Mouse (Mus musculus): Measurements from ENCODE around the gene Tenm4. TPM values are rescaled to one million over a fixed set of nuclear protein-coding genes. Genes with fewer than 3 reads are reported as not detected.

The Tenm4 gene
- polyA plus RNA-seq, 1 experiment from 2014 or later = 37.5 TPM

DNA sequence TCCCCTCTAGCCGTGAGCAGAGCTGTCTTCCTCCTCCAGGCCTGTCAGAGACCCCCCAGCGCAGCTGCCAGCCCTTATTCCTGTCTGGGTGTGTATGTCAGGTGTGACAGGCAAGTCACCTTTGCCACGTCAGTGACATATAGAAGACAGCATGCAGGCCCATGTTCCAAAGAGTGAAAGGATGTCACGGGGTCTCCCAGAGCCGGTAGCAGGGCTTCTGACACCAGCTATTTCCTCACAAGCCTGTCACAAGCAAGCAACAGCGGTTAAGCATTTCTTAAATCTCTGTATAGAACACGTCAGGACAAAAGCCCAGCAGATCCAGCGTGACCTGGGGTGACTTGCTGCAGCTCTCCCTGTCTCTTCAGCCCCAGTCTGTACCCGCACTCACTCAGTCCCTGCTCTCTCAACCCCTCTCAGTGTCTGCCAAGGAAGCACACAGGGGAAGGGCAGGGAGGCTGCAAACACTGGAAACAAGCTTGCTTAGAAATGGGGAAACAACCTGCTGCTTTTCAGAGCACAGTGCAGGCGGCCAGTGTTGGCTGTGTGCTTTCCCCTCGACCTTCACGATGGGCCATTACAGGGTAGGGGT, 276.9 kb downstream of the Tenm4 start:
- no peak overlapping the region for H3K9ac ChIP-seq
- no peaks in the 10 kb centered on the region for H3K27me3 ChIP-seq (ENCODE audit: control insufficient read depth, insufficient read depth, low read length)
- no peaks in the 10 kb centered on the region for H3K4me1 ChIP-seq (replicated peaks; ENCODE audit: control insufficient read depth, insufficient read depth, low read length)
- WGBS = 61% methylated on average over 12 of the region's 12 CpGs
- H3K4me2 ChIP-seq (replicated peaks) = no peak overlapping the region
- H3K4me3 ChIP-seq (replicated peaks; ENCODE audit: low read length) = no peak overlapping the region
- no peaks in the 10 kb centered on the region for H3K9me3 ChIP-seq (ENCODE audit: control insufficient read depth, low read length)
- no peak overlapping the region for H3K27ac ChIP-seq
- no peaks in the 10 kb centered on the region for H3K36me3 ChIP-seq (replicated peaks; ENCODE audit: control insufficient read depth, insufficient read depth)
- no peak for ATAC-seq (ENCODE audit: low FRiP score)
- no peak for DNase-seq (ENCODE audit: low spot score)

DNA sequence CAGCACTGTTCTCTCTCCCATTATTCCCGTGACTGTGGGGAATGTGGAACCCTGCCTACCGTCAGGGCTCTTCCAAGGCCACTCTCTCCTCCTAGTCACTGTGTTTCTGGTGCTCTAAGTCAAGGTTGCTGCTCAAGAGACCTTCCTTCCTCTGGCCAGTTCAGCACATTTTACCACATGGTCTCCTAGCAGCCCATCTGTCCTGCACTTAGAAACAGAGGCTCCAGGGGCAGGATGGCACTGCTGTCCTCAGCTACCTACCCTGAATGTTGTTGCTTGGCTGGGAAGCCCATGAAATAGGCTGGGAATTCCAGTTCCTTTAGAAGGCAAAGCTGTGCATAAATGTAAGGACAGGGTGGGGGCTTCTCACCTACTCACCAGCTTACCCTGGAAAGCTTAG, 284.9 kb downstream of the Tenm4 start:
- Histone ChIP-seq H3K36me3 (replicated peaks; ENCODE audit: control insufficient read depth, insufficient read depth) (no peaks in the 10 kb centered on the region), H3K9ac (no peak overlapping the region), H3K9me3 (ENCODE audit: control insufficient read depth, low read length) (no peaks in the 10 kb centered on the region), H3K4me2 (replicated peaks) (no peak overlapping the region), H3K4me3 (replicated peaks; ENCODE audit: low read length) (no peak overlapping the region), H3K27me3 (ENCODE audit: control insufficient read depth, insufficient read depth, low read length) (no peaks in the 10 kb centered on the region), H3K4me1 (replicated peaks; ENCODE audit: control insufficient read depth, insufficient read depth, low read length) (no peaks in the 10 kb centered on the region), H3K27ac (no peak overlapping the region)
- WGBS = 72% methylated on average over 2 of the region's 2 CpGs
- DNase-seq (ENCODE audit: low spot score) = no peak
- ATAC-seq (ENCODE audit: low FRiP score) = no peak

DNA sequence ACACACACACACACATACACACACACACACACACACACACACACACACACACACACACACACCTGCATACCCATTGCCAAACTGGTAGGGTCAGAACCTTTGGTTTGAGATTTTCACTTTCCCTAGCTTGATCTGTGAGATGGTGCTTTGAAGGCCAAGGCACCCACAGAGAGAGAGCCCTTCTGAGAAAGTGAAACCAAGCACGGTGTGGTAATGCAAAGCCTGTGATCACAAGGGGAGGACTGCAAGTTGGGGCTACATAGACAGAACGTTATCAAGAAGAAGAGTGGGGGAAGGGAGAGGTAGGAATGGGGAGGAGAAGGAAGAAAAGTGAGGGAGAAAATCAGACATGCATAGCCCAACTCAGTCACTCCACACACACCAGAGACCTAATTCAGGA, 285.6 kb downstream of the Tenm4 start:
- no peaks in the 10 kb centered on the region for H3K9me3 ChIP-seq (ENCODE audit: control insufficient read depth, low read length)

DNA sequence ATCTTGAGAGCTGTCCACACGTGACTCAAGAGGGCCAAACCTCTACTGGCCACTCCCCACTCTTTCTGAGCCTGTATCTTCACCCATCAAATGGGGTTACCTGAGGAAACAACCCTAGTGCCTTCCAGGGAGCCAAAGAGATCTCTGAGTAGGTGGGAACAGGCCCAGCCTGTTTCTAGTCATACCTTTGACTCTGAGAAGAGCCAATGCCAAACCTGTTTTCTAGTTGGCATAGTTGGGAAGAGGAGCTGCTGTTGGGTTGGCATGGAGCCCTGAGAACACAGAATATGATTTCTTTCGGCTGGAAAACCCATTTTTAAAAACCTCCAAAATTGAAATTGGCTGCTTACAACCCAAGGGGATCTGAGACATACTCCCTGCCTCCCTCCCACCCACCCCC, 286.8 kb downstream of the Tenm4 start:
- WGBS = 83% methylated on average over 2 of the region's 2 CpGs
- H3K36me3 ChIP-seq (replicated peaks; ENCODE audit: control insufficient read depth, insufficient read depth) = no peaks in the 10 kb centered on the region
- H3K9ac ChIP-seq = no peak overlapping the region
- ATAC-seq (ENCODE audit: low FRiP score) (no peak), DNase-seq (ENCODE audit: low spot score) (no peak)
- H3K4me3 ChIP-seq (replicated peaks; ENCODE audit: low read length) = no peak overlapping the region
- no peak overlapping the region for H3K4me2 ChIP-seq (replicated peaks)
- no peak overlapping the region for H3K27ac ChIP-seq
- H3K9me3 ChIP-seq (ENCODE audit: control insufficient read depth, low read length) = no peaks in the 10 kb centered on the region
- no peaks in the 10 kb centered on the region for H3K4me1 ChIP-seq (replicated peaks; ENCODE audit: control insufficient read depth, insufficient read depth, low read length)
- H3K27me3 ChIP-seq (ENCODE audit: control insufficient read depth, insufficient read depth, low read length) = no peaks in the 10 kb centered on the region

More for the DNA sequence above, 285.6 kb downstream of the Tenm4 start:
- Histone ChIP-seq H3K27me3 (ENCODE audit: control insufficient read depth, insufficient read depth, low read length) (no peaks in the 10 kb centered on the region), H3K9ac (no peak overlapping the region), H3K4me1 (replicated peaks; ENCODE audit: control insufficient read depth, insufficient read depth, low read length) (no peaks in the 10 kb centered on the region), H3K36me3 (replicated peaks; ENCODE audit: control insufficient read depth, insufficient read depth) (no peaks in the 10 kb centered on the region), H3K4me3 (replicated peaks; ENCODE audit: low read length) (no peak overlapping the region), H3K27ac (no peak overlapping the region), H3K4me2 (replicated peaks) (no peak overlapping the region)
- ATAC-seq (ENCODE audit: low FRiP score) = no peak
- 58% methylated on average over 2 of the region's 2 CpGs for WGBS
- no peak for DNase-seq (ENCODE audit: low spot score)

DNA sequence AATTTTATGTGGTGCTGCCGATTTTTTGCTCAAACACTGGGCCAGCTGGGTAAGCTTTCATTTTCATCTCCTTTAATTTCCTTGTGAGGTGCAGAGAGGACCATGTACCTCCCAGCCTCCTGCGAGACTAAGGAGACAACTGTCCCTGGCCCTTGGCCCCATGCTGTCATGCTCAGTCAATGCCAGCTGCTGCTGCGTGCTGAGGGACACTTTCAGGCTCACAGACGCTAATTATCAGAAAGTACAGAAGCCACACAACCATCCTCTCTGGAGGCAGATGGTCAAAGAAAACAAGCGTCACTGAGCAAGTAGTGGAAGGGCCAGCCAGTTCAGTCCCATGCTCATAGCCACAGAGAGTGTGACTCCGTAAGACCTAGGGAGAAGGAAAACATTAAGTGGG, 287.9 kb downstream of the Tenm4 start:
- H3K4me2 ChIP-seq (replicated peaks) = no peak overlapping the region
- 54% methylated on average over 6 of the region's 6 CpGs for WGBS
- no peak overlapping the region for H3K9ac ChIP-seq
- H3K4me3 ChIP-seq (replicated peaks; ENCODE audit: low read length) = no peak overlapping the region
- H3K27me3 ChIP-seq (ENCODE audit: control insufficient read depth, insufficient read depth, low read length) = no peaks in the 10 kb centered on the region
- H3K27ac ChIP-seq = no peak overlapping the region
- no peaks in the 10 kb centered on the region for H3K4me1 ChIP-seq (replicated peaks; ENCODE audit: control insufficient read depth, insufficient read depth, low read length)
- no peaks in the 10 kb centered on the region for H3K36me3 ChIP-seq (replicated peaks; ENCODE audit: control insufficient read depth, insufficient read depth)
- DNase-seq (ENCODE audit: low spot score) (no peak), ATAC-seq (ENCODE audit: low FRiP score) (no peak)
- no peaks in the 10 kb centered on the region for H3K9me3 ChIP-seq (ENCODE audit: control insufficient read depth, low read length)

DNA sequence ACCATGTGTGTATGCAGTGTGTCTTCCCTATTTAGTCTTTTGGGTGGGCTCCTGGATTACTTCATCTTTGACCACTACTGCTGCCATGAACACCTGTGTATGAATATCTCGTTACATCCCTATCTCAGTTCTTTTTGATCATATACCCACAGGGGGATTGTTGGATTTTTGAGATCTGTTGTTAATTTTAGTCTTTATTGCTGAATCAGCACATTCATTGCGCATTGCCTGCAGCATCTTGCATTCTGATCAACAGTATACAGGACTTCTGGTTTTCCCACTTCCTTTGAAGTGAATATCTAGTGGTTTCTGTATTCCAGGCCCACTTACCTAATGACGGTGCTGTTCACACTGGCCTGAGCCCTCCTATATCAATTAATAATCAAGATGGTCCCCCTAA, 295.7 kb downstream of the Tenm4 start:
- no peaks in the 10 kb centered on the region for H3K9me3 ChIP-seq (ENCODE audit: control insufficient read depth, low read length)
- no peak for ATAC-seq (ENCODE audit: low FRiP score)
- WGBS = 89% methylated on average over 3 of the region's 3 CpGs
- H3K27ac ChIP-seq = no peak overlapping the region
- H3K4me1 ChIP-seq (replicated peaks; ENCODE audit: control insufficient read depth, insufficient read depth, low read length) = no peaks in the 10 kb centered on the region
- H3K9ac ChIP-seq = no peak overlapping the region
- DNase-seq (ENCODE audit: low spot score) = no peak
- H3K36me3 ChIP-seq (replicated peaks; ENCODE audit: control insufficient read depth, insufficient read depth) = no peaks in the 10 kb centered on the region
- no peak overlapping the region for H3K4me3 ChIP-seq (replicated peaks; ENCODE audit: low read length)
- H3K27me3 ChIP-seq (ENCODE audit: control insufficient read depth, insufficient read depth, low read length) = no peaks in the 10 kb centered on the region
- no peak overlapping the region for H3K4me2 ChIP-seq (replicated peaks)

DNA sequence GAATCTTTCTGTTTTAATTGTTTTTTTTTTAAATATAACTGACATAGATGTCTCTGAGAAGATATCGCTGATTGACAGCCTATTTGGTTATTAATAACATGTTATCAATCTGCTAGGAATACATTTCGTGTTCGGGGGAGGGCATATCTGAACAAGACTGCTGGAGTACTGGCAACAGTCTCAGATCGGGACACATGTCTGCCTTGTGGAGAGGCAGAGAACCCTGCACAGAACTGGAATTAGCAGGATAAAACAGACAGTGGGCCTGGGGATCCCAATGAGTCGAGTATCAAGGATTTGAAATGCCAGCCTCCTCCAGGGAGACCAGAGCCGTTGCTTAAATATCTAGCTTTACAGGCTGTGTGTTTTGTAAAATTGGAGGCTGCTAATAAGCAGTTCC, 299.8 kb downstream of the Tenm4 start:
- ATAC-seq (ENCODE audit: low FRiP score) (no peak), DNase-seq (ENCODE audit: low spot score) (no peak)
- H3K4me2 ChIP-seq (replicated peaks) = no peak overlapping the region
- H3K27ac ChIP-seq = no peak overlapping the region
- H3K9ac ChIP-seq = no peak overlapping the region
- H3K36me3 ChIP-seq (replicated peaks; ENCODE audit: control insufficient read depth, insufficient read depth) = no peaks in the 10 kb centered on the region
- H3K9me3 ChIP-seq (ENCODE audit: control insufficient read depth, low read length) = 0 out of 2 replicates have a peak, but pooled peaks cover 4% of the 10 kb centered on the region
- no peak overlapping the region for H3K4me3 ChIP-seq (replicated peaks; ENCODE audit: low read length)
- H3K4me1 ChIP-seq (replicated peaks; ENCODE audit: control insufficient read depth, insufficient read depth, low read length) = no peaks in the 10 kb centered on the region
- WGBS = 83% methylated on average over 6 of the region's 6 CpGs
- H3K27me3 ChIP-seq (ENCODE audit: control insufficient read depth, insufficient read depth, low read length) = no peaks in the 10 kb centered on the region

DNA sequence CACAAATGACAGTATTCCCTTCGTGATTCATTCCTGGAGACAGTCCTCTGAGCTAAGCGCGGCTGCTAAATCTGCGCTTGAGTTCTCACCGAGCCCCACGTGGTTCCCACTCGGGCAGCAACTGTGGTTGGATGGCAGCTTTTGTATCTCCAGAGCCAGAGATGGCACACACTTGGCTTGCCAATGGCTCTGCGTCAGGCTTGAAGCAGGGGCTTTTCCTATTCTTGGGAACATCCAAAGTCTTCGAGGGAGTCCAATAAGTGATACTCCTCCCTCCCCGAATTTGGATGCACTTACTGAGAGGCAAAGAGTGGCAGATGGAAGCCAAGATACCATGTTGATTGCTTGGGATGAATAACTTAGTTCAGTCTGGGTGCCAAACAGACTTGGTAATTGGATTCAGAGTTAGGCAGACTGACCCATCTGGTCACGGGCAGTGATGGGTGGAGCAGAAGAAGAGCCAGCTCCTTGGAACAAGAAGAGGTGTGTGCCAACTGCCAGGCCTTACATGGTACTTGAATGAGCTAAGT, 303.6 kb downstream of the Tenm4 start:
- H3K9ac ChIP-seq = no peak overlapping the region
- no peak for DNase-seq (ENCODE audit: low spot score)
- H3K4me2 ChIP-seq (replicated peaks) = no peak overlapping the region
- no peaks in the 10 kb centered on the region for H3K27me3 ChIP-seq (ENCODE audit: control insufficient read depth, insufficient read depth, low read length)
- peak; percentile 57; the same call in 1 of the 2 replicates for ATAC-seq (ENCODE audit: low FRiP score)
- 75% methylated on average over 11 of the region's 11 CpGs for WGBS
- H3K4me1 ChIP-seq (replicated peaks; ENCODE audit: control insufficient read depth, insufficient read depth, low read length) = no peaks in the 10 kb centered on the region
- no peak overlapping the region for H3K27ac ChIP-seq
- H3K36me3 ChIP-seq (replicated peaks; ENCODE audit: control insufficient read depth, insufficient read depth) = no peaks in the 10 kb centered on the region
- H3K9me3 ChIP-seq (ENCODE audit: control insufficient read depth, low read length) = 0 out of 2 replicates have a peak, but pooled peaks cover 4% of the 10 kb centered on the region
- no peak overlapping the region for H3K4me3 ChIP-seq (replicated peaks; ENCODE audit: low read length)

DNA sequence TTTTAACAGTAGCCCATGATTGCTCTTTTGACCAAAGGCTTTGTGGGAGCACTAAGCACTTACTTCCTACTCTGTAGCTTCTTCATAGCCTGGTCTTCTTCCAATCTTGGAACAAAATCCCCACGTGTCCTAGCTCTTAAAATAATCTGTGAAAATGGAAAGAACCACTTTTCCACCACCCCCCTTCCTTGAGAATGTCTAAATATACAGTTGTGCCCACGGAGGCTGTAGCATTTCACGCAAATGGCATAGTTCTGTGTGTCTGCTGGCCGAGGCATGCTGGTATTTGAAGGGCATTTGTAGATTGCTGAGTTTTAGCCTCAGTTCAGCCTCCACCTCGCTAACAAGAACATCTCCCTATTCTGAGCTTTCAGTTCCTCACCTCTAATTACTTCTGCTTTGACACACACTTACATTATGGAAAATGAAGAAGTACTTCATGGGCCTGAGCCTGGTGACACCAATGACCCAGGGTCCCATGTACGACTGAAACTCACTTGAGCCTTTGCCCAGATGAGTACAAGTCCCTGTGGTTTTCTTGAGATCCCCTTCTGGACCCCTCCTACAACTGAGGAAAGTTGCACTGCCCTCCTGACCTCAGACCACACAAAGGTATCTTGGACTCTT, 306.1 kb downstream of the Tenm4 start:
- 90% methylated on average over 6 of the region's 6 CpGs for WGBS

More for the DNA sequence above, 306.1 kb downstream of the Tenm4 start:
- Histone ChIP-seq H3K9ac (no peak overlapping the region), H3K4me3 (replicated peaks; ENCODE audit: low read length) (no peak overlapping the region), H3K27ac (no peak overlapping the region), H3K4me1 (replicated peaks; ENCODE audit: control insufficient read depth, insufficient read depth, low read length) (no peaks in the 10 kb centered on the region), H3K27me3 (ENCODE audit: control insufficient read depth, insufficient read depth, low read length) (no peaks in the 10 kb centered on the region), H3K4me2 (replicated peaks) (no peak overlapping the region), H3K9me3 (ENCODE audit: control insufficient read depth, low read length) (0 out of 2 replicates have a peak, but pooled peaks cover 4% of the 10 kb centered on the region), H3K36me3 (replicated peaks; ENCODE audit: control insufficient read depth, insufficient read depth) (no peaks in the 10 kb centered on the region)
- ATAC-seq (ENCODE audit: low FRiP score) = no peak
- DNase-seq (ENCODE audit: low spot score) = no peak
